In genomic region chr10:128525671-128526308, GRCm38 (mm10) we compare ENCODE assay signal across 8 mouse cellular contexts. TPM values are rescaled to one million over a fixed set of nuclear protein-coding genes. Genes with fewer than 3 reads are reported as not detected.
DNase-seq lines count a peak whose midpoint lies in the region; ATAC-seq lines count a peak whose summit lies in the region.

Gene Esyt1 (minus strand): TSS chr10:128525871.

- peak; percentile 87 to 91 for DNase-seq in B cell, adult 2 months
- peak; percentile 100 for DNase-seq in brain, adult 2 months (ENCODE audit: low read depth, low spot score)
- DNase-seq in heart, embryonic 10.5 days (ENCODE audit: low spot score) = peak; percentile 99
- DNase-seq in liver = peak; percentile 95
- DNase-seq in splenic B cell, adult 2 months (ENCODE audit: low read depth, low spot score) = peak; percentile 97

- H3K4me2 ChIP-seq in kidney, embryonic 15.5 days = peak within 1 kb of the TSS; percentile 100

- peaks cover 42% of the 10 kb centered on the region for H3K27me3 ChIP-seq in heart, embryonic 10.5 days (ENCODE audit: insufficient read depth, poor library complexity, severe bottlenecking)
- peaks cover 17% of the 10 kb centered on the region for H3K27me3 ChIP-seq in kidney, embryonic 15.5 days
- no peaks in the 10 kb centered on the region for H3K27me3 ChIP-seq in splenic B cell, adult 2 months (ENCODE audit: control insufficient read depth, insufficient read depth, low read length, poor library complexity, severe bottlenecking)

- WGBS in heart, embryonic 10.5 days = under 1% methylated on average over 37 of the region's 37 CpGs
- under 1% methylated on average over 37 of the region's 37 CpGs for WGBS in kidney, embryonic 15.5 days

- H3K36me3 ChIP-seq in heart, embryonic 10.5 days = peaks cover 16% of the 10 kb centered on the region
- peaks cover 13% of the 10 kb centered on the region for H3K36me3 ChIP-seq in kidney, embryonic 15.5 days
- peaks cover 4% of the 10 kb centered on the region for H3K36me3 ChIP-seq in splenic B cell, adult 2 months (ENCODE audit: control insufficient read depth, insufficient read depth, low read length, poor library complexity, severe bottlenecking)

- peak; percentile 88 for ATAC-seq in erythroblast, adult 5-6 weeks (replicated peaks; ENCODE audit: low FRiP score, poor library complexity, severe bottlenecking)
- ATAC-seq in kidney, embryonic 15.5 days (replicated peaks; ENCODE audit: low FRiP score) = peak; percentile 98
- ATAC-seq in monocyte, adult 5-6 weeks (replicated peaks; ENCODE audit: insufficient number of reproducible peaks, low FRiP score, low TSS enrichment, poor library complexity, severe bottlenecking) = peak; percentile 93

- H3K4me3 ChIP-seq in heart, embryonic 10.5 days = peak within 1 kb of the TSS; percentile 82
- peak within 1 kb of the TSS; percentile 90 for H3K4me3 ChIP-seq in kidney, embryonic 15.5 days (replicated peaks)

- peak within 1 kb of the TSS; percentile 77 for H3K9ac ChIP-seq in kidney, embryonic 15.5 days

- peak within 1 kb of the TSS; percentile 86 for H3K27ac ChIP-seq in heart, embryonic 10.5 days
- peak within 1 kb of the TSS; percentile 85 for H3K27ac ChIP-seq in kidney, embryonic 15.5 days

- H3K9me3 ChIP-seq in heart, embryonic 10.5 days = no peaks in the 10 kb centered on the region
- no peaks in the 10 kb centered on the region for H3K9me3 ChIP-seq in kidney, embryonic 15.5 days (replicated peaks)

- peaks cover 25% of the 10 kb centered on the region for H3K4me1 ChIP-seq in heart, embryonic 10.5 days
- H3K4me1 ChIP-seq in kidney, embryonic 15.5 days = peaks cover 18% of the 10 kb centered on the region

RNA-seq across cellular contexts. Expression of gene Esyt1, which starts in this region (rescaled TPM):
- 15.2 and 16.9 TPM in 2 replicates for total RNA-seq in erythroblast, adult 5-6 weeks (2015; ENCODE audit: low replicate concordance)
- total RNA-seq in erythroblast, adult 5-6 weeks (2017; ENCODE audit: low replicate concordance) = 24.8 and 27.9 TPM in 2 replicates
- polyA plus RNA-seq in heart, embryonic 10.5 days (2016; fragmentation: Nextera tagmentation; extraction: Ambion mirVana) = 17.8 and 20.3 TPM in 2 replicates
- polyA plus RNA-seq in kidney, embryonic 15.5 days (2015; fragmentation: Nextera tagmentation; extraction: Ambion mirVana) = 19.4 and 22.8 TPM in 2 replicates
- 135 to 345 TPM (median 157 TPM) in 3 replicates for total RNA-seq in monocyte, adult 5-6 weeks (2017)

Comparison
In these comparisons a context has a peak if more than half of its experiments do, and no peak if none do; other contexts are left out.
1. Peak in every context shown above with its lines: DNase-seq, ATAC-seq, H3K4me3 ChIP-seq and H3K27ac ChIP-seq.